Mouse (Mus musculus): ENCODE data around the gene Zc3h8. TPM values are rescaled to one million over a fixed set of nuclear protein-coding genes. Genes with fewer than 3 reads are reported as not detected.

The Zc3h8 gene
- total RNA-seq (2015; ENCODE audit: low replicate concordance): 1.8 TPM in 1 of 2 replicates, not detected in the other
- 2.1 TPM in 1 of 2 replicates, not detected in the other for total RNA-seq (2017; ENCODE audit: low replicate concordance)

DNA sequence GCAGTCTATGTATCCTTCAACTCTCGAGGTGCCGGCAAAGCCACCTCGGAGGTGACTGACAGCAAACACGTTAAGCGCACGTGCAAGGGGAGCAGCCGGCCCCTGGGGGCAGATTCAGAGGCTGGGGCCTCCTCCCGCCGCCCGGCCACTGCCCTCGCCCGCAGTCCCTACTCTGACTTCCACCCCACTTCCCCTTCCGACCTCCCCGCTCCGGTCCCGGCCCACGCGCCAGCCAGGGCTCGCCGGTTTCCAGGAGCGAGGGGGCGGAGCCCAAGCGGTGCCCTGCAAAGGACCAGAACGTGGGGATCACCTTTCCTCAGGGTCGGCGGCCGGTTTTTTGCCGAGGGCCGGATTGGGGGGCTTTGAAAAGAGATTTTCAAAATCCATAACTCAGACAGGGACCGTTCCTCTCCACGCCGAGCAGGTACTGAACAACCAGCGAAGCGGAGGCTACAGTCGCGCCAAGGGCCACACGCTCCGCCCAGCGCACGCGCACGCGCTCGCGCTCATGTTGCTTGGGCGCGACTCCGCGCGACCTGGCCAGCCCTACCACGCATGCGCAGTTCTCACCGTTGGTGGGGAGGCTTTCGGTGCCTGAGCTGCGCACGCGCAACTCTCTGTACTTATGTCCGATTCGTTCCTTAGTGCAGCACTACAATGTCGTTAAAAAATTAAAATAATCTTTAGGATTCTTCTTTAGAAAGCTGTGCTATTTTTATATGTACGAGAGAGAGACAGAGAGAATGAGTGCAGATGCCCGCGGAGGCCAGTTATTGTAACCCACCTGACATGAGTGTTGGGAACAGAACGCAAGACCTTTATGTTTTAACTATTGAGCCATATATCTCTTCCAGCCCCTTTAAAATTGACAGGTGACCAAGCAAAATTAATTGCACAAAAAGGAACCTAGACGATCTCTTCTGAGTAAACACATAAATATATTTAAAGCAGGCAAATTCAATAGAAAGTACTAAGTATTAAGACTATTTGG, at the start of gene Zc3h8:
Zc3h8 (minus strand) TSS at position 540 of the 991 bp plus-strand sequence.
- peak; percentile 98 for ATAC-seq (replicated peaks; ENCODE audit: low FRiP score, poor library complexity, severe bottlenecking)

DNA sequence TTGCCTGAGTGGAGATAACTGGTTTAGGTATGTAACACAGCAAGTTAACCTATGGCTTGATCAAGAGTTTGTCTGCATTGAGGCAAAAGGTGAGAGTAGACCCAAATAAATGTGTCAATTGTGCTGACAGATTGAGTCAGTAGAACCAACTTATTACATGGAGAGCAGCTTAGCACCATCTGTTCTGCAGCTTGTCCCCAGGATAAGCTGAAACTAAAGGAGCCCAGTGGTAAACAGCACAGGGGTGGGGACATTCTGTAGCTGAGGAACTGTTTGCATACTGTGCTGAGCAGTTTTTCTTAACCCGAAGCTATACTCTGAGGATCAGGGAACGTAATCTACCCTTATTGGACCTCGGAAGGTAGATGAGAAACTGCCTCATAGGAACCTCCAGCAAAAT, 40.9 kb upstream of the Zc3h8 start:
- ATAC-seq (replicated peaks; ENCODE audit: low FRiP score, poor library complexity, severe bottlenecking): no peak

DNA sequence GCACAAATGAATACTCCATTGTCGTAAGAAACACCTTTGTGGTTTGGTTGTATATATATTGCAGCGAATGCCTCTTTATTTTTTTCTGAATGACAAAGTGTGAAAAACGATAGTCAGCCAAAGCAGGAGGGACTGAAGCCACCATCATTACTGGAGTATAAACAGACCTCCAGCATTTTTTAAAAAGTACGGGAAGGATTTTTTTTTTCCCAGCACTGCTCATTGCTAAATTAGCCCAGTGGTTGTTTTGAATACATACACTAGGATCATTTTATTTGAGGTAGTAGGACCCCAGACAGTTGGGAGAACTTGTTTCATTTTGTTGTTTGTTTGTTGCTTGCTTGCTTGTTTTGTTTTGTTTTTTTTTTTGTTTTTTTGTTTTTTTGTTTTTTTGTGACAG, 31.7 kb upstream of the Zc3h8 start:
- ATAC-seq (replicated peaks; ENCODE audit: low FRiP score, poor library complexity, severe bottlenecking): no peak

DNA sequence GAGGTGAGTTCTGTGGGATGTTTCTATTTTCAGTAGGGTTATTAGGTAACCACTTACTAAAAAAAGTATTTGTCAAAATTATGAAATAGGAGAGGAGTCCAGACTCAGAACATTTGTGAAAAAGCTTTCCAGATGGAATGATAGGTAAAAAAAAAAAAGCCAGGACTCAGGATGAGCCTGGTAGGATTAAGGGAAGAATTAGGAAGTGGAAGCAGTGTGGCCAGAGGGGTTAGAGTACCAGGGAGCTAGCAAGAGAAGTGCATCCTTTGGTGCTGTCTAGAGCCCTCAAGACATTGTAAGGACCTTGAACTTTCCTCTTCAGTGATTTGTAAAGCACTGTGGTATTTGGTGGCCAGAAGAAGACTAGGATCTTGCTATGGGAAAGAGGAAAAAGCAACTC, 28.4 kb upstream of the Zc3h8 start:
- ATAC-seq (replicated peaks; ENCODE audit: low FRiP score, poor library complexity, severe bottlenecking): no peak

DNA sequence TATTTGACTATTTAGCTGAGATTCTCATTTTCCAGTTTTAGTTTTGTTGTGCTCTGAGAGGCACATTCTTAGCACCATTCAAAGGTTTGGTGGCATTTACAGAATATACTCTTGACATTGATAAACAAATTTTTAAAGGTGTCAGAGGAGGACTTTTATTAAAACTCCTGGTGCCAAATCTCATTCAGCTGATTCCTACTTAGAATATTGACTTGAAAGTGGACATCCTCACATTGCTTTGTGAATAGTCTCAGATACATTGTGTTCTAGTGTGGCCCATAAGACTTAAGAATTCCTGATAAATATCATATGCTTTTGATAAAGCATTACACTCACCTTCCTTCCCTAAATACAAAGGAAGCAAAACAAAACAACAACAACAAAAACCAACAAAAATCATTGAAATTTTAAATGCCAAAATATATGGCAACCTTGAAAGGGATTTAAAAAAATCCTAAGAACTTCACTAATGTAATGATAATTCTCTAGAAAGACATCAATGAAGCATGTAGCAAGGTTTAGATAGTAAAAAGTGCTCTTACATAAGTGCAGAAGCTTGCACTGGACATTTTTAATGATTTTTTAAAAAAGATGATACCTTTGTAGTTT, 24.7 kb upstream of the Zc3h8 start:
- no peak for ATAC-seq (replicated peaks; ENCODE audit: low FRiP score, poor library complexity, severe bottlenecking)

DNA sequence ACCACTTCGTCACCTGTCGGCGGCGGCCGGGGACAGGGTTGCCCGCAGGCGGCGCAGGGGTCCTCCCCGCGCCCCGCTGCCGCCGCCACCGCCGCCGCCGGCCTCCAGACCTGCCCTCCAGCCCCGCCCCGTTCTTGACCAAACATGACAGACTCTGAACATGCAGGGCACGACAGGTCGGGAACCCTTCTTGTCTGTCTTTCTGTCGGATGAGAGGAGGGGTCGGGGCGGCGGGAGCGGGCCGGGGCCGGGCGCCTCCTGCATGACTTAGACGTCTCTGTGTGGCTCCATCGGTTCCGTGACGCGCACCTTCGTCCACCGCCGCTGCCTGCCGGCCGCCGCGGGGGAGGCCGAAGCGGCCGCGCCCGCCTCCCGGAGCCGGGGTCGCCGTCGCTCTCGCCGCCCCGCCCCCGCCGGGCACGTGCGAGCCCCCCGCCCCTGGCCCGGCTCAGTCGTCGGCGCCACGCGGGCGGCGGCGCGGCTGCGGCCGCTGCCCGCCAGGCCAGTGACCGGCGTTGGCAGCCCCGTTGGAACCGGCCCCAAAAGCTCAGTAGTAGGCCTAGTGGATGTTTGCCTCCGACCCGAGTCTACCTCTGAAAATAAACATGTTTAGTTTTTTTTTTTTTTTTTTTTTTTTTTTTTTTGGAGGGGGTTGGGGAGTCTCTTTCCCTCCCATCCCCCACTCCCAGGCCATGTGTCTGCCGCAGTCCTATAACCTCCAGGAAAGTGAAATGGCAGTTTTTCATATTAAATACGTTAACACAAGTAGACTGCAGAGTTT, 24.0 kb upstream of the Zc3h8 start, which contains the start of gene Gm10762:
Gm10762 (minus strand) TSS at position 65 of the 781 bp plus-strand sequence.
- peak; percentile 53 for ATAC-seq (replicated peaks; ENCODE audit: low FRiP score, poor library complexity, severe bottlenecking)

DNA sequence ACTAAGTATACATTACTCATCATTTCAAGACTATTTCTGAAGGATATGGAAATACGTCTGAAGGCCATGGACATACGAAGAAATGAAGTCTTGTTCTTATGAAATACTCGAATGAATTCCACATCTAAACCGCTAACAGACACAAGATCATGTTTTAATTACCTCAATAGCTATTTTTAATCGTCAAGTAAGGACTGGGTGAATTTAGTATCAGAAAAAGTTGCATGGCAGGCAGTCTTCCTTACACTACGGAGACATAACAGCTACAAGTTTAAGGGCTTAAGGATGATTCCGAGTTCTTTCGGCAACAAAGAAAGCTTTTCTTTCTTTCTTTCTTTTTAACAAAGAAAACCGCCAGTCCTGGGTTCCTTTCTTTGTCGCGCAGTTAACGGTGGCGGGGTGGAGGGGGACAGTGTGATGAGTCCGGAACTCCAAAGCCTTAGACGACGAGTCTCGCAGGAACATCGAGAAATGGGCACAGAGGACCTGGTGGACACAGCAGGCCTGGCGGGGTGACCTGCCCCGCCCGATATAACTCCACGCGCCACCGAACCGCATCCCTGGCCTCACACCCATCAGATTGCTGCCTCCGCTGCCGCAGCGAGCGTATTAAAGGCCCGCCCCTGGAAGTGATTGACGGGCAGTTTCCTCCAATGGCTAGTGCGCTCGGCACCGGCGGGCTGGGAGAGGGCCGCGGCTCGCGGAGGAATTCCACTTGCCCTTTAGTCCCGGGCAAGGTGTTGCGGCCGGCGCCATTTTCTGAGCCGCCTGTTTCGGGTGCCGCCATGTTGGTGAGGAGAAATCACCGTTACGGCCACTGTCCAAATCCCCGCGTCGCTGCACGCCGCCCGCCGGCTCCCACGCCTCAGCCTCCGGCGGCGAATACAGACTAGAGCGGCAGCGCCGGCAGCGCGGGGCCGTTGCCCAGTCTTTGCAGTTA, 23.0 kb upstream of the Zc3h8 start, which contains the start of gene Zc3h6:
Zc3h6 (plus strand) TSS at position 762 of the 940 bp plus-strand sequence.
- ATAC-seq (replicated peaks; ENCODE audit: low FRiP score, poor library complexity, severe bottlenecking): peak; percentile 98

DNA sequence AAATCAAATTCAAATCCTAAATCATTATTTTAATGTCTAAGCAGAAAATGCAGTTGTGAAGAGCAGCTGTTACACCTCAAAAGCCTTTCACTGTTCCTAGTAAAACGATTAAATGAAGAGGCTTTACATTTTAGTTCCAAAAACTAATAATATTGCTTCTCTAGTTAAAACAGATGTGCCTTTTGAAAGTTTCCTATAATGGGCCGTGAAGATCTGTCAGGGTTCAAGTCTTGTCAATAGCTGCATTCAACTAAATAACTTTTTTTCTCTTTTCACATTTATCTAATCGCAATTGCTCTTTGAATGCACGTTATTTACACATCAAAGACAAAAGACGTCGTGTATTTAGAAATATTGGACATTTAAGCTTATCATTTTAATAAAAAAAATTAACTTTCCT, 22.4 kb upstream of the Zc3h8 start:
- no peak for ATAC-seq (replicated peaks; ENCODE audit: low FRiP score, poor library complexity, severe bottlenecking)

DNA sequence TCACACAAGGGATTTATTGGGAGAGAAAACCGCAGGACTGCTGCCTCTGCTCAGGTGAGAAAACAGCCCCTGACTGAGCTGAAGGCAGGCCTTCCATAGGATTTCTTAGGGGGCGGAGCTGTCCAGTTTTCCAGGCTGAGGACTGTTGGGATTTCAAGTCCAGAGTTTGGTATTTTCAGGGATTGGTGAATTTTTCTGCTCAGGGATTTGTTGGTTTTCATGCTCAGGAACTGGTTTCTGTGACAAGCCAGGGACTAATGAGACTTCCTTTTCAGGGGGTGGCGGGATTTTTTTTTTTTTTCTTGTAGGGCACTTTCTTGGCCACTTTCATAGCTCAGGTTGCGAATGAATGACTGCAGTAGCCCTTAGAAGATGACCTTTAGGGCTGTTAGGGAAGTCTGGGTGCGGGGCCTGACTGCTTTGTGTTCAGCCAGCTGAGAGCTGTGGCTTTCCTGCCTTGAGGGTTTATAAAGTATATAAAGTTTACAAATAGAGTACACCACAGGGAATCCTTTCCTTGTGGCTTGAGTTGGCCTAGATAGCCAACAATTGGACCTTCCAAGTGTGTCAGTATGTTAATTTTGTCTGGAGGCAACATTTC, 21.7 kb upstream of the Zc3h8 start:
- ATAC-seq (replicated peaks; ENCODE audit: low FRiP score, poor library complexity, severe bottlenecking): no peak

DNA sequence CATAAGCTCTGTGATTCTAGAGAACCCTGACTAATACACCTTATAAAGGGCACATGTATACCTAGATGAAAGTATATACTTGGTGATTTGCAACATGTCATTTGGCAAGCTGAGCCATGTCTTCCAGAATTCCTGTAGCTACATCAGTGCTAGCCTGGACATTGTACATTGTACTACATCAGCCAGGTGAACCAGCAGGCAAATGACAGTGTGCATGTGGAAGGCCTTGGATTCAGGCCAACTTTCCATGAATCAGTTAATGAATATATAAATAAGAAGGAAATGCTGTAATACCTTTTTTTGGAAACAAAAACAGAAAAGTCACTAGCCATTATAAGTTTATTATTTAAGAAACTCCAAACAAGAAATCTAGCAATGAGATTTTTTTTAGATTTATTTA, 10.3 kb upstream of the Zc3h8 start:
- no peak for ATAC-seq (replicated peaks; ENCODE audit: low FRiP score, poor library complexity, severe bottlenecking)

DNA sequence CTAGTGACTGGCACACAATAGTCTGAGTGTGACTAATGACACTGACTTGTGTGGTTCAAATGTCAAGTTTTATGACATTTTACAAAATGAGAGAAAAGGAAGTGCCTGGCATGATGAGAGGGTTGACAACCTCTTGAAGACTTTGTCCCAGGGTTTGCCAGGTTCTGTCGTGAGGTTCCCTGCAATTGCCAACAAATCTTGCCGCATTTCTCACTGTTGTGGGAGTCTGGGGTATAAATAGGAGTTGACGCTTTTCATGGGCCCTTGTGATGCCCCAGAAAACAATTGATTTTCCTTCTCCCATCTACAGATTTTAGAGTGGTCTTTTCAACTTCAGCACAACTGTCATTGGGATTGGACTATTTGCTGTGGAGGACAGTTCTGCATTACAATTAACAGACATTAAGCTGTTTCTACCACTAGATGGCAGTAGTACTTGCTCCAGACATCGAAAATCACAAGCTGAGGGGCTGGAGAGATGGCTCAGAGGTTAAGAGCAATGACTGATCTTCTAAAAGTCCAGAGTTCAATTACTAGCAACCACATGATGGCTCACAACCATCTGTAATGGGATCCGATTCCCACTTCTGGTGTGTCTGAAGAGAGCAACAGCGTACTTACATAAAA, 4.2 kb upstream of the Zc3h8 start:
- ATAC-seq (replicated peaks; ENCODE audit: low FRiP score, poor library complexity, severe bottlenecking): no peak

DNA sequence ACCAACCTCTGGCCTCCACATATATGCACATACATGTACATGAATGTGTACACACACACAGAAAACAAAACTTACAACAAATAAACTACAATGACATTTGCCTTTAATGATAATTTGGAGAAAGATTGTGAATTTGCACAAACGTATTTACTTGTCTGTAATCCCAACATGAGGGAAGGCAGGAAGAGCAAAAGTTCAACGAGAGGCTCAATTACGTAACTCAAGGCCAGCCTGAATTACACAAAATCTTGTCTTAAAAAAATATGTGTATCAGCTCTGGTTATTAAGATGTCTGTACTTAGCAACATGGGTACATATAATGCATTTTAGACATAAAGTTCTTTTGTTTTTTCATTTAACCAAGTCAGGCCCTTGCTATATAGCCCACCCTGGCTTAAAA, 7.6 kb downstream of the Zc3h8 start:
- no peak for ATAC-seq (replicated peaks; ENCODE audit: low FRiP score, poor library complexity, severe bottlenecking)

DNA sequence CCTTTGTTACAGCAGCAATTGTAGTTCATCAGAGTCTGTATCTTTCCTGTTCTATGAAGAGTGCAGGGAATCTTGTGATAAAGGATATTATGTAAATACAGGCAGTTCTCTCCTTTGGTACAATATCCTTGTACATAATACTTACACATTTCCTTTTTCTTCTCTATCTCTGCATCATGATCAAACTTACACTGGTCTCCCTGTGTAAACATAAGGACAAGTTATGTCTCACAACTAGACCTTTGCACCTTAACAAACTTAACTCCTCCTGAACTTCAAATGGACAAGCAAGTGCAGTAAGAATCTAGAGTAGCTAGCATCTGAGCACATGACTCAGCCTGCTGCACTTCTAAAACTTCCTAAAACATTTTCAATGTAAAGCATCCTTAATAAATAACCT, 13.2 kb downstream of the Zc3h8 start:
- ATAC-seq (replicated peaks; ENCODE audit: low FRiP score, poor library complexity, severe bottlenecking): no peak

DNA sequence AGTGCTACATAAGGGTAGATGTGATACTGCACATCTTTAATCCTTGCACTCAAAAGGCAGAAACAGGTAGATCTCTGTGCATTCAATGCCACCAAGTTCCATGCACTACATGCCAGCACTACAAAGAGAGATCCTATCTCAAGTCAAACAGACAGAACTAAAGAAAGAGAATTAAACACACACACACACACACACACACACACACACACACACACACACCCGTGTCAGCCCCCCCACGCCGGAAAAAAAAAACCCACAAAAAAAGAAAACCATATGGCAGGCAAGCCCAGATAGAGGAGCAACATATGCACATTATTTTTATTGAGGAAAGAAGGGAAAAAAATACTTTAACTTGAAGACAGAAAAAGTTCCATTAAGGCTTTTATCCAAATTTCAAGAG, 15.4 kb downstream of the Zc3h8 start:
- no peak for ATAC-seq (replicated peaks; ENCODE audit: low FRiP score, poor library complexity, severe bottlenecking)

DNA sequence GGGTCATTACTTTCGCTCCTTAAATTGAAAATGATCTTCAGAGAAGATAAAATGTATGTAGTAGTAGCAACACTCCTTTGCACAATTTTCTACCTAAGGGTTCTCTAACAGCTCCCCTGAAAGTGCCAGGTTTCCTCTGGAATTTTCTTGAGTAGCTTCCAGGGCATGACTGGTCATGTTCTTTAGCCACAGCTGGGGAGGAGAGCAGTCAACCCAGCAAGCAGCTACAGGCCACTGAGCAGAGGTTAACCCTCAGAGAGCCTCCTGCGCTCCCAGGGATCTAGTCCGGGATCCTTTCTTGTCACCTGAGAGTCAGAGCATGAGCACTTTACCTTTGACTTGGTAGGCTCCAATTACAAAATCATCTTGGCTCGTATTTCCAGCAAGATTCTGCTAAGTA, 19.1 kb downstream of the Zc3h8 start:
- ATAC-seq (replicated peaks; ENCODE audit: low FRiP score, poor library complexity, severe bottlenecking): no peak

DNA sequence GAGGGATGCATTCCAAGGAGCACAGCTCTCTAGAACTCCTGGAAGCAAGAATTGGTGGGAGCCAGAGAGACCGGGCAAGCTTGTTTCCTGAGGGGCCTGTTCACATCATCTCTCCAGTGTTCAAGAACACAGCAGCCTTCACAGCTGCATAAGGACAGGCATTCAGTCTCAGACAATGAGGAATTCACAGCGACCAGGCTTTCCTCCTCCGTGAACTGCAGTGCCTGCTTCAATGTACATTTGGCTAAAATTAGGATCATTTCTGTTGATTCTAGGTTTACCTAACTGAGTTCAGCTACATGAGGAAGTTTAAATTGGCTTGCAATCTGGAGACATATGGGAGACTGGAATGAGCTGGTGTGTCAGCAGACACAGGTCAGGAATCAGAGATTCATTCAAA, 27.3 kb downstream of the Zc3h8 start:
- no peak for ATAC-seq (replicated peaks; ENCODE audit: low FRiP score, poor library complexity, severe bottlenecking)

DNA sequence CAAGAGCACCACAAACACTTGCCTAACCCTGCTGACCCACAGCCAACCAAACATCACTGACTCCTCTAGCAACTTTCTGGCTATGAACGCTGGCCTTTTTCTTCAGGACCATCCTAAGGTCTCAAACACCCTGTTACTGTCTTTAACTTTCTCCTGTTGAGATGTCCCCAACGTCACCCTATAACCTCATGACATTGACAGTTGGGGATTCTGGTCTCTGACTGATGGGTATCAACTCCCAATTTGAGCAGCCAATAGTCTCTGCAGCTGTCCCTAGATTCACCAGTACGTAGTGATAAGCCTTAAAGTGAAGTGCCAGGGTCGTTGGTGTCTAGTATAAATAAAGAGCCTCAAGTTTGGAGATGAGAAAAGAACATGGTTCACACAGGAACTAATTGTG, 28.9 kb downstream of the Zc3h8 start:
- no peak for ATAC-seq (replicated peaks; ENCODE audit: low FRiP score, poor library complexity, severe bottlenecking)

DNA sequence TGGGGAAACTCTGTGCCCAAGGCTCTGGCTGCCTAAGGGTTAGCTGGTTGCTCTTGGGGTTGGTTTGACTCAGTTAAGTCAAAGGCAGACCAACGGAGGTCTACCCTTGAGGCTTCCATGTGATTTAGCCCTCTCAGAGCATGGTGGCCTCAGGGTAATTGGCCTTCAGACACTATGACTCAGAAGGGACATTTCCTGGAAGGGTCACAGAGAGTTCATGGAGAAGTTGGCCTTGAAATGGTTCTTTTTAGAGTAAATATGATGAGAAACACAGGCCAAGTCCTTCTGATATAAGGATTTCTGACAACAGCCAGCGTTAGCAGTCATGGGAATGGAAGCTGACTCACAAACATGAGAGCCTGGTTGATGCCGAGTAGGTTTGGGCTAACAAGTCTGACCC, 40.2 kb downstream of the Zc3h8 start:
- ATAC-seq (replicated peaks; ENCODE audit: low FRiP score, poor library complexity, severe bottlenecking): no peak

Data from erythroid progenitor cell, adult 5-6 weeks (primary cell).